Mouse (Mus musculus) ES-E14 (cell line): ENCODE measurements around the gene Bad. TPM values are rescaled to one million over a fixed set of nuclear protein-coding genes. Genes with fewer than 3 reads are reported as not detected.

Experiments
- DNase-seq: peaks from one replicate; pipeline ENCODE4 v3.0.0-alpha.2; 2013; ENCODE audit warnings: low read depth, low spot score
- H3K27ac ChIP-seq: 2 replicates; pipeline ENCODE4 v1.5.1; 2012; ENCODE audit warnings: low read depth, mild to moderate bottlenecking, low read length, moderate library complexity, mixed read lengths; ENCODE audit not compliant: poor library complexity, insufficient read depth, severe bottlenecking
- H3K36me3 ChIP-seq: 2 replicates; pipeline ENCODE4 v1.6.1; 2012; ENCODE audit warnings: mild to moderate bottlenecking, low read length, moderate library complexity, mixed read lengths; ENCODE audit not compliant: control insufficient read depth, poor library complexity, insufficient read depth, severe bottlenecking
- H3K4me1 ChIP-seq, 2 experiments: fragments of 150-350 bp in 1 of 2; sonication (generic) in 1 of 2; 2 replicates each; pipeline ENCODE4 v1.6.1; 2012; ENCODE audit warnings: low read length in 2 of 2, mild to moderate bottlenecking in 1 of 2, mixed read lengths in 1 of 2; ENCODE audit not compliant: control insufficient read depth in 2 of 2, insufficient read depth in 2 of 2, poor library complexity in 1 of 2
- H3K4me3 ChIP-seq, 2 experiments: fragments of 150-350 bp in 1 of 2; sonication (generic) in 1 of 2; 2 replicates each; pipeline ENCODE4 v1.5.1; 2012; ENCODE audit warnings: low read length in 2 of 2, low read depth in 1 of 2, mild to moderate bottlenecking in 1 of 2, mixed read lengths in 1 of 2; ENCODE audit not compliant: insufficient read depth in 1 of 2, poor library complexity in 1 of 2, severe bottlenecking in 1 of 2
- H3K9ac ChIP-seq: 2 replicates; pipeline ENCODE4 v1.6.1; 2012; ENCODE audit warnings: low read depth, mild to moderate bottlenecking, low read length, mixed read lengths; ENCODE audit not compliant: poor library complexity, insufficient read depth, severe bottlenecking
- H3K9me3 ChIP-seq: fragments of 150-350 bp; sonication (generic); 2 replicates; pipeline ENCODE4 v1.6.1; 2012; ENCODE audit warnings: low read depth, mild to moderate bottlenecking, low read length; ENCODE audit not compliant: control insufficient read depth, insufficient read depth
- CHD2 ChIP-seq: IDR thresholded peaks from 2 replicates; pipeline ENCODE4 v1.6.1; 2014; ENCODE audit warnings: mild to moderate bottlenecking, low read depth, low read length, inconsistent platforms
- HCFC1 ChIP-seq: IDR thresholded peaks from 2 replicates; pipeline ENCODE4 v1.6.1; 2012; ENCODE audit warnings: low read length, inconsistent platforms, borderline replicate concordance; ENCODE audit not compliant: insufficient read depth
- MAFK ChIP-seq: IDR thresholded peaks from 2 replicates; pipeline ENCODE4 v1.6.1; 2014; ENCODE audit warnings: mild to moderate bottlenecking, low read depth, low read length, inconsistent platforms; ENCODE audit not compliant: insufficient read depth
- ZC3H11A ChIP-seq: IDR thresholded peaks from 2 replicates; pipeline ENCODE4 v1.6.1; 2012; ENCODE audit warnings: low read depth, mild to moderate bottlenecking, inconsistent platforms, low read length, borderline replicate concordance
- ZNF384 ChIP-seq: IDR thresholded peaks from 2 replicates; pipeline ENCODE4 v1.6.1; 2012; ENCODE audit warnings: low read depth, low read length, inconsistent platforms
- in situ Hi-C, 2 experiments: fragments of 600-800 bp; cut with MboI; formaldehyde crosslinking; loops; one replicate each; pipeline ENCODE4 v1.15.1; 2025; ENCODE audit warnings: low sequenced_read_pairs in 2 of 2, inconsistent platforms in 1 of 2; ENCODE audit not compliant: unreplicated experiment in 2 of 2
- total RNA-seq: library from RNA; depleted of rRNA; stranded (reverse); fragments of 300-350 nt; gene quantifications from 2 replicates; pipeline ENCODE4 v1.2.3, GENCODE M21; 2012

Gene Bad
- total RNA-seq, 1 experiment, result 22.9 TPM

DNA sequence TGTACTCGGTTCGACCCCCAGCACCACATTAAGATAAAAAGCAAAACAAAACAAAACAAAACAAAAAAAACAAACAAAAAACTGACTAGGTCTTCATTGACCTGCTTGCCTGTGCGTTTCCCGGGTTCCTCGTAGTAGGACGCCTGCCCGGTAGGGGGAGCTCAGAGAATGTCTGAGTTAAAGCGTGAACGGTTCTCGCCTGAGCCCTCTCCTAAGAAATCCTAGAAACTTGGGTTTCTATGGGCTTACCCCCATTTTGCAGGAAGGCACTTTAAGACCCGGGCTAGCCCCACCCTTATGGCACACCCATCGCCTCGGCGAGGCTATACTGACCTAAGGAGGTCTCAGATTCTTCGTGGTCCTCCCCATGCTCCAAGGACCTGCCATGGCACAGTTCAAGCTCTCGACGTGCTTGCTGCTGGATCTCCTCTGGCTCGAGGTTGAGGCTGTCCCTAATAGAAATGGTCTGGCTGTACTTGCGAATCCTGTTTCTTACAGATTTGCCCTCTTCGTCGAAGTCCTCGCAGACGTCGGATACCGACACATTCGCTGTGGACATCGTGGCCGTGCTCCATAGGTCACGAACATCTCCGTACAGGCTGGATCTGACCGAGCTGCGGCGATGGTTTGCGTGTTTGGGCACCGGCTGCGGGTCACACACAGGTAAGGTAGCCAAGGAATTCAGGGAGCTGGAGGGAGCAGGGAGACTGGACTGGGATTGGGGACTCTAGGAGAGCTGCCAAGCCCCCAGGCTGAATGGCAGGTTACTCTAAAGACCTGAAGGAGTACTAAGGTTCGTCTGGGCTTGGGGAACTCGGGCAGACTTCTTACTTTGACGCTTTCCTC, 17.0 kb upstream of the Bad start:
- in situ Hi-C loops, result no loop called here
- Histone ChIP-seq H3K36me3 (peaks cover 2% of the 10 kb centered on the region; the same call in 1 of the 2 replicates), H3K4me3 (peak overlapping the region; percentile 35 to 42), H3K27ac (no peak overlapping the region), H3K9ac (peak overlapping the region; percentile 28; the same call in 1 of the 2 replicates), H3K9me3 (no peaks in the 10 kb centered on the region), H3K4me1 (peaks cover 3 to 19% of the 10 kb centered on the region in 2 experiments; a peak in 3 of 4 replicates)
- DNase-seq, result peak; percentile 61
- TF ChIP-seq CHD2 (no peak), HCFC1 (no peak), ZNF384 (no peak), ZC3H11A (0 out of 2 replicates have a peak, but pooled peaks have one; percentile 15), MAFK (no peak)

DNA sequence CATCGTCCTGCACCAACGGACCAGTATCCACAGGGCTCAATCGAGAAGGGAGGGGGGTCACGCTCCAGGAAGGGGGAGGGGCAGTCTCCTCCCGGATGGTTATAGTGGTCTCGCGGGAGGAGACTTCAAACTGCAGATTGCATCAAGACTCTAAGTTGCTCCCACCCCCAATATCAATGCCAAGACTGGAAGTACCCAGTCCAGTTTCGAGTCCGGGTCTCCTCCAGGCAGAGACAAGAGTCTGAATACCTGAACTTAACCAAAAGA, 16.4 kb upstream of the Bad start, which contains the start of gene Catsperz:
Gene Catsperz, minus strand, starts transcription at position 74 of the 267 bp plus-strand sequence.
- H3K4me1 ChIP-seq, result peaks cover 3 to 15% of the 10 kb centered on the region in 2 experiments
- no peak within 1 kb of the TSS for H3K27ac ChIP-seq
- H3K4me3 ChIP-seq, result peak within 1 kb of the TSS; percentile 42 to 46
- H3K9ac ChIP-seq, result peak within 1 kb of the TSS; percentile 59
- no peaks in the 10 kb centered on the region for H3K36me3 ChIP-seq
- in situ Hi-C loops, result no loop called here
- no peak for DNase-seq
- H3K9me3 ChIP-seq, result no peaks in the 10 kb centered on the region
- TF ChIP-seq ZC3H11A (no peak), CHD2 (no peak), MAFK (no peak), HCFC1 (no peak), ZNF384 (no peak)

DNA sequence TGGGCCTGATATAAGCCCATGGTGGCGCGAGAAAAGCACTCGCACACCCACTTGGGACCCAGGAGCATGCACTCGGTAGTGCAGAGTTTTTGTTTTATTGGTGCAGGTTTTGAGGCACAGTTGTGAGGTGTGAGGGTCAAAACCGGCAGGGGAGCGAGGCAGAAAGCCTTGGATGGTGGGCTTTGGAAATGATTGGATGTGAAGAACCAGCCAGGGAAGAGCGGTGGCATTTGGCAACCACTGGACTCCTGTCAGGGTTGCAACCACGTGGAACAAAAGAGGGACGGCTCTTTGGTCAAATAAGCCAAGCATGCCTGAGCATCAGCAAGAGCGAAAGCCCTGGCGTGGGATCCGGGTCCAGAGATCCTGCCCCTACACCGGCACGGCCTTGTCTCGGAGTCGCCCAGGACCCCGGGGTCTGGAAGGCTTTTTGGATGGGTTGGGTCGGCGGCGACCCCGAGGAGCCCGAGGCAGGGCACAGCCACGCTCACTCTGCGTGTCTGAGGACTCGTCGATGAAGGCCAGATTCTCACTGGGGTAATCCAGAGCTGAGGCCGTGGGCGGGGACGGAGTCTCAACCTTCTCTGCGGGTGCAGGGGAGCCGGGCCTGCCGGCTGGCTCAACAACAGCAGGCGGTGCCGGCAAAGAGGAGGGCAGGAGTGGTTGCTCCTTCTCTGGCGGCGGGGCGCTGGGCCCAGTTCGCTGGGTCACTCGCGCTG, 15.9 kb upstream of the Bad start:
- in situ Hi-C loops, result no loop called here
- H3K27ac ChIP-seq, result no peak overlapping the region
- peak overlapping the region; percentile 59 for H3K9ac ChIP-seq
- no peak for DNase-seq
- no peaks in the 10 kb centered on the region for H3K36me3 ChIP-seq
- H3K4me1 ChIP-seq, result peaks cover 3 to 15% of the 10 kb centered on the region in 2 experiments
- H3K4me3 ChIP-seq, result peak overlapping the region; percentile 28 to 46
- no peak for TF ChIP-seq HCFC1
- TF ChIP-seq MAFK, result no peak
- TF ChIP-seq CHD2, result no peak
- TF ChIP-seq ZNF384, result no peak
- no peak for TF ChIP-seq ZC3H11A
- H3K9me3 ChIP-seq, result no peaks in the 10 kb centered on the region

DNA sequence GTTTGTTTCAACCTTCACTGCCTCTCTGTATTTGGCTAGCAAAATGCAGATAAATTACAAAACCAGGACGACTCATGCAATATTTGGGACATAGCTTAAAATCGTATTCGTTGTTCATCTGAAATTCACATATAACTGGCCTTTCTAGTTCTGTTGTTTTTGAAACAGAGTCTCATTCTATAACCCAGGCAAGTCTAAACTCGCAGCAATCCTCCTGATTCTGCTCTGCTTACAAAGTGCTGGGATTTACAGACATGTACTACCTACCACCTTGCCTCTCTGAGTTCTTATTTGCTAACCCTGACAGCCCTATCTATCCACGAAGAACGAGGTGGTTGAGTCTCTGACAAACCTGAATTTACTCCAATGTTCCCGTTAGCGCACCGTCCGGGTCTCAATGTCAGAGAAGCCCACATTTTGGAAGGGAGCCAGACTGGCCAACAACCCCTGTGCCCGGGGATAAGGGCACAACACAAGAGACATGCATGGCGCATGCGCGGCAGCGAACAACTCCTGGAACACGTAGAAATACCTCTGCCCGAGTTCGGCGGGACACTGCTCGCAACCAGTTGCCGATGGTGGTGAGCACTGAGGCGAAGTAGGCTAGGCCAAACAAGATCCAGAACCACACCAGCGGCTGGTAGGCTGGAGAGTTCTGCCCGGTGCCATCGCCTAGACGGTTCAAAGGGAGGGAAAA, 15.0 kb upstream of the Bad start:
- no peak overlapping the region for H3K27ac ChIP-seq
- DNase-seq, result no peak
- no peak overlapping the region for H3K4me3 ChIP-seq
- no peaks in the 10 kb centered on the region for H3K36me3 ChIP-seq
- in situ Hi-C loops, result no loop called here
- no peaks in the 10 kb centered on the region for H3K9me3 ChIP-seq
- H3K9ac ChIP-seq, result no peak overlapping the region
- H3K4me1 ChIP-seq, result peaks cover 4 to 22% of the 10 kb centered on the region in 2 experiments
- TF ChIP-seq MAFK (no peak), ZNF384 (no peak), CHD2 (no peak), HCFC1 (no peak), ZC3H11A (no peak)
